Mouse (Mus musculus) embryo, embryonic 11 days (tissue): ENCODE measurements around the gene Irf2bp1.

ENCODE experiments used
- DNase-seq: peaks from one replicate; pipeline ENCODE4 v3.0.0-alpha.2; 2015

The Irf2bp1 gene

GRCm38 (mm10) chr7:19001066-19001806, 2.6 kb upstream of the Irf2bp1 start:
- peak; percentile 73 for DNase-seq

- no peak for DNase-seq
Observed at GRCm38 (mm10) chr7:19001807-19002085, 2.1 kb upstream of the Irf2bp1 start.

GRCm38 (mm10) chr7:19002115-19002514, 1.7 kb upstream of the Irf2bp1 start:
- DNase-seq = no peak

- peak; percentile 93 for DNase-seq
Observed at GRCm38 (mm10) chr7:19002848-19003498, 871 bp upstream of the Irf2bp1 start.

GRCm38 (mm10) chr7:19004631-19005079, 811 bp downstream of the Irf2bp1 start:
- peak; percentile 23 for DNase-seq

- DNase-seq = no peak
Observed at GRCm38 (mm10) chr7:19005417-19006121, 1.7 kb downstream of the Irf2bp1 start.

- DNase-seq = peak; percentile 92
Observed at GRCm38 (mm10) chr7:19006476-19006875, 2.6 kb downstream of the Irf2bp1 start.

- DNase-seq = no peak
Observed at GRCm38 (mm10) chr7:19007026-19007977, 3.5 kb downstream of the Irf2bp1 start.

GRCm38 (mm10) chr7:19010581-19010980, 6.7 kb downstream of the Irf2bp1 start:
- no peak for DNase-seq

GRCm38 (mm10) chr7:19012025-19012621, 8.3 kb downstream of the Irf2bp1 start:
- DNase-seq = peak; percentile 41

- DNase-seq = no peak
Observed at GRCm38 (mm10) chr7:19012882-19013281, 9.0 kb downstream of the Irf2bp1 start.

GRCm38 (mm10) chr7:19014452-19014851, 10.6 kb downstream of the Irf2bp1 start:
- peak; percentile 29 for DNase-seq

- DNase-seq = no peak
Observed at GRCm38 (mm10) chr7:19016042-19016441, 12.2 kb downstream of the Irf2bp1 start.

GRCm38 (mm10) chr7:19017909-19018308, 14.1 kb downstream of the Irf2bp1 start:
- DNase-seq = no peak

GRCm38 (mm10) chr7:19021048-19021447, 17.2 kb downstream of the Irf2bp1 start:
- no peak for DNase-seq

GRCm38 (mm10) chr7:19022189-19022958, 18.5 kb downstream of the Irf2bp1 start:
- no peak for DNase-seq

- DNase-seq = peak; percentile 24
Observed at GRCm38 (mm10) chr7:19023357-19023814, 19.5 kb downstream of the Irf2bp1 start, which contains the start of gene Foxa3. Gene Foxa3 (minus strand): TSS chr7:19023538.

- peak; percentile 99 for DNase-seq
Observed at GRCm38 (mm10) chr7:19024096-19024506, 20.3 kb downstream of the Irf2bp1 start, which contains the start of gene Sympk. Gene Sympk (plus strand): TSS chr7:19024377.

GRCm38 (mm10) chr7:19024581-19025255, 20.9 kb downstream of the Irf2bp1 start:
- DNase-seq = peak; percentile 55

- no peak for DNase-seq
Observed at GRCm38 (mm10) chr7:19028067-19028466, 24.2 kb downstream of the Irf2bp1 start.
